Mouse (Mus musculus): ENCODE measurements around the gene Arl3.

Gene Arl3

DNA sequence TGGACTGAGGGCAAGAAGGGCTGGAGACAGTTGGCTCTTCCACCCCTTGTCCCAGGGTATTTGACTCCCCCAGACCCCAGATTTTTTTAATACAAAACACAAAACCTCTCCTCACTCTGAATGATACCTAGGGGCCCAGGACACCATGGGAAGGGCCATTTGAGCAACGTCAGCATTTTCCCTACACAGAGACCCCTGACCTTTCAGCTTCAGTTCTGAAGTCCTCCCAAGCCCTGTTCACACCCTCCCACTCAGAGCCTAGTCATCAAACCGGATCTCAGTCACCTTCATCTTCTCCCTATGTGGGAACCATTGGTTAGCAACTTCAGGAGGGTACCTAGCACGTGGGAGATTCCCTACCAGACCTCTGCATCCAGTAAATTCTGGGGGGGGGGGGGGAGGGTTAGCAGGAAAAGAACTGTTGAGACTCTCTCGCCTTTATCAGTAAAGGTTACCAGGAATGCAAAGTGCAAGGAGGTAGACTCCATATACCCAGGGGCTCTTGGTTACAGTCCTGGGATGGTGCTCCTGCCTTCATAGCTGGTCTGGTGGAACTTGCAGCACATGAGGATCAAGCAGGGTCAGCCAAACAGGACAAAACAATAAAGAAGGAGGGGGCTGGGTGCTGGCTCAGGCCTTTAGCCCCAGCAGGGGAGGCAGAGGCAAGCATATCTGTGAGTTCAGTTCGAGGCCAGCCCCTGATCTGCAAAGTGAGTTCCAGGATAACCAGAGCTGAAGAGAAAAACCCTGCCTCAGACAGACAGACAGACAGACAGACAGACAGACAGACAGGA is 54.0 kb downstream of the Arl3 start:
- in situ Hi-C loops (cut with MboI, MseI): no loop called here

- in situ Hi-C loops (cut with MboI, MseI): no loop called here
These were observed 54.6 kb downstream of the Arl3 start for GRCm38 (mm10) chr19:46518352-46518787.

- in situ Hi-C loops (cut with MboI, MseI): no loop called here
These were observed 55.3 kb downstream of the Arl3 start for GRCm38 (mm10) chr19:46517529-46518351.

- in situ Hi-C loops (cut with MboI, MseI): no loop called here
These were observed 56.1 kb downstream of the Arl3 start for GRCm38 (mm10) chr19:46516667-46517528.

GRCm38 (mm10) chr19:46515287-46515821 is 57.6 kb downstream of the Arl3 start:
- in situ Hi-C loops (cut with MboI, MseI): no loop called here

- in situ Hi-C loops (cut with MboI, MseI): no loop called here
These were observed 58.6 kb downstream of the Arl3 start for GRCm38 (mm10) chr19:46514387-46514786.

GRCm38 (mm10) chr19:46511263-46511662 is 61.7 kb downstream of the Arl3 start:
- in situ Hi-C loops (cut with MboI, MseI): no loop called here

GRCm38 (mm10) chr19:46510824-46511223 is 62.2 kb downstream of the Arl3 start:
- in situ Hi-C loops (cut with MboI, MseI): no loop called here

- in situ Hi-C loops (cut with MboI, MseI): no loop called here
These were observed 62.6 kb downstream of the Arl3 start for GRCm38 (mm10) chr19:46510401-46510800.

GRCm38 (mm10) chr19:46509736-46510135 is 63.3 kb downstream of the Arl3 start:
- in situ Hi-C loops (cut with MboI, MseI): no loop called here

- in situ Hi-C loops (cut with MboI, MseI): no loop called here
These were observed 63.8 kb downstream of the Arl3 start for GRCm38 (mm10) chr19:46509202-46509601.

- in situ Hi-C loops (cut with MboI, MseI): no loop called here
These were observed 64.3 kb downstream of the Arl3 start for GRCm38 (mm10) chr19:46508738-46509137.

DNA sequence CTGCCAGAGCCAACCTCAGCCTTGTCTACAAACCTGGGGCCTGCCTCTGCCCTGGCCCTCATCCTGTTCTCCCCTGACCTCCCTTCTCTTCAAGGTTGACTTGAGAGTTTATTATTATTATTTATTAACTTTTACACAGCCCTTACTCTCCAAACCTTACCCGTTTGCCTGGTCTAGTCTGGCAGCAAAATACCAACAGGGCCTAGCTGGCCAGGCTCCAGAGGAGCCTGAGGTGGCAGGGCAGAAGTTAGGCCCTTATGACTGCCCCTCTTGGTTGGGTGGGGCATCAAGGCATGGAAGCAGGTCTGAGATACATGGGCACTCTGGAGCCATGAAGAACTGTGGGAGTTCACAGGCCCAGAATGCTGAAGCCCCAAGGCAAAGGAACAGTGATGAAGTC is 65.2 kb downstream of the Arl3 start:
- in situ Hi-C loops (cut with MboI, MseI): no loop called here

GRCm38 (mm10) chr19:46507181-46507581 is 65.8 kb downstream of the Arl3 start:
- in situ Hi-C loops (cut with MboI, MseI): no loop called here

DNA sequence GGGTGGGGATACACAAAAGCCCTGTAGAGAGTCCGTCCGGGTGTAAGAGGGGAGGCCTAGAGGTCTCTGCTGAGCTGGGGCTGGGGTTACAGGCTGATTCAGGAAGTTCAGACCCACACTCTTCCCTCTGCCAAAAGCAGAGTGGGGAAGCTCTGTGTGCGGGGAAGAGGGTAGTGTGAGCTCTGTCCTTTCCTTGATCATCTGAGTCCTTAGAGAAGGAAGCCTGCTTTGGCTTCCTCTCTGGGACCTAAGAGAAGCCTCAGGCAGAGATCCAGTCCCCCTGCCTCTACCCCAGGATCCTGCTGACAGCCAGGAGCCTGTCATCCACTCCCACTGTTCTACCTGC is 66.7 kb downstream of the Arl3 start:
- in situ Hi-C loops (cut with MboI, MseI): no loop called here

DNA sequence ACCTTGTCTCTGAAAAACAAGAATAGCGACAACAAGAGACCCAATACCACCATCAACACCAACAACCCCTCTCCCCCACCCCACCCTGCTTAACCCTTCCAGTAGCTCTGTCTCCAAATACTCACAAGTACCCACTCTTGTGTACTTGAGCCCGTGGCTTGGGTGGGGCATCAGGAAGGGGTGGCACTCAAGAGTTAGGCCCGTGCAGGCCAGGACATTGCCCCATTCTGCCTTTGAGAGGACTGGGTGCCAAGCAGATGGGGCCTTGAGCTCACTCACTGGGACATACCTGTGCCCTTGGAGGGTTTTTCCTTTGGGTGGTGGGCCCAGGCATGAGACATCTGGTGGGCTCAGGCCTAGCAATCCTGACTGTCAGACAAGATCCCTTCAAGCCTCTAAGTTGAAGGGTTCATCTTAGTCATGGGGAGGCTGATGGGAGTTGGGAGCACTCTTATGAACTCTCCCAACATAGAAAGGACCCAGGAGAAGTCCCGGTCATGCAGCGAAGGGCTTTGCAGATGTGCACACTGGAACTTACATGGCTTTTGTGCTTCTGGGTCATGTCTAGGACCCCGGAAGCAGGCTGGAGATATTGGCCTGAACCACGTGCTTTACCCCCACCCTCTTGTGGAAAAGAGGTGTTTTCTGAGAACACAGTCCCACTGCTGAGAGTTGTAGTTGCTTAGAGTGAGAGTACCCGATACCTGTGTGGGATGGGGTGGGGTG is 67.2 kb downstream of the Arl3 start:
- in situ Hi-C loops (cut with MboI, MseI): no loop called here

- in situ Hi-C loops (cut with MboI, MseI): loop anchor here (5.0 kb wide), 1 partner anchor 38 kb away; no protein-coding TSS in a partner anchor
These were observed 68.1 kb downstream of the Arl3 start for GRCm38 (mm10) chr19:46504822-46505417.

DNA sequence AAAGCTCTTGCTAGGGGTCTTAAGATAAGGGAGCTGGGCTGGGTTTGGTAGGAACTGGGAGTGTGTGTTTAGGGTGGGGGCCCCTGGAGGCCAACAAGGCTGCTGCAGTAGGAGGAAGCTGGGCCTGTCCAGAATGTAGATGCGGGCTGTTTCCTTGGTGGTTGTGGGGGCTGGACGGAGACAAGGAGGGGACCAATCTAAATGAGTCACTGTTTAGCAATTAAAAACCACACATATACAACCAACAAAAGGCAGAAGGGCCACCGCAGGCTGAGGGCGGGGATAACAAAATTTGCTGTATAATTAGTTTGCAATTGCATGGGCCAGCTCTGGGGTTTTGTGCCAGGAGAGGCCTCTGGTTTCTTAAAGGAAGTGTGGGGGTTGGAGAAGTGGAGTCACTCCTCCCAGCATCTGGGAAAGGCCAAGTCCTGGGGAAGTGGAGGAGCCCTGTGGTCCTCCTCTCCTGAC is 68.9 kb downstream of the Arl3 start:
- in situ Hi-C loops (cut with MboI, MseI): loop anchor here (5.0 kb wide), 1 partner anchor 37 kb away; no protein-coding TSS in a partner anchor

DNA sequence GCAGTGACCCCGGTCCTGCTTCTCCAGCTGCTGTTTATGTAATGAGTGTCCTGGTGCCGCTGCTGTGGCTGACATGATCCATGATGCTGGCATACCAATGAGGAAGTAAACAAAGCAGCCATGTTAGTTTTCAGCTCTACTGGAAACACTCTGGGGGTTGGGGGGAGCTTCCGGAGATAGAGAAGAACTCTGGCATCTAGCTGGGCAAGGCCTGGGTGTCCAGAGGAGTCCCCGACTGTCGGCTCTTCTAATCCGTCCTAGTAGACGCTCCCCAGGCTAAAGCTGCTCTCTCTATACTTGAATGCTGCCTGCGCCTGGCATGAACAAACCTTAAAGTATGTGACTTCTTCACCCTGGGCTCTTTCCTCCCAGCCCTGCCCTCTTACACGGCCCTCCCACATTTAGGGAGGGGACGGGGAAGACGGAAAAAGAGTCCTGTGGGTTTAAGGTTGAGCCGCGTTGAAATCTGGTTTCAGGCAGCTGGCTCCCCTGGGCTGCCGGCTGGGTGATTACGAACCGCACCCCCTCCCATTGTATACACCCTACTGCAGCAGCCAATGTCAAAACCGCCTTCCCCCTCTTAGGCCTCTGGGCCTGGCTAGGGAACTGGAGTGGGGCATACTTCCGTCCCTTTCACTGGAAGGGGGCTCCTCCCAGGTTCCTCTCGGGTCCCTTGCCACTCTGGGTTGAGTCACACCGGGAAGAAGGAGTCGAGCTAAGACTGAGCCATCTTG is 69.5 kb downstream of the Arl3 start:
- in situ Hi-C loops (cut with MboI, MseI): loop anchor here (5.0 kb wide), 1 partner anchor 36 kb away; no protein-coding TSS in a partner anchor
